Comparison of ENCODE assay signal across 15 mouse cellular contexts in the genomic region with DNA sequence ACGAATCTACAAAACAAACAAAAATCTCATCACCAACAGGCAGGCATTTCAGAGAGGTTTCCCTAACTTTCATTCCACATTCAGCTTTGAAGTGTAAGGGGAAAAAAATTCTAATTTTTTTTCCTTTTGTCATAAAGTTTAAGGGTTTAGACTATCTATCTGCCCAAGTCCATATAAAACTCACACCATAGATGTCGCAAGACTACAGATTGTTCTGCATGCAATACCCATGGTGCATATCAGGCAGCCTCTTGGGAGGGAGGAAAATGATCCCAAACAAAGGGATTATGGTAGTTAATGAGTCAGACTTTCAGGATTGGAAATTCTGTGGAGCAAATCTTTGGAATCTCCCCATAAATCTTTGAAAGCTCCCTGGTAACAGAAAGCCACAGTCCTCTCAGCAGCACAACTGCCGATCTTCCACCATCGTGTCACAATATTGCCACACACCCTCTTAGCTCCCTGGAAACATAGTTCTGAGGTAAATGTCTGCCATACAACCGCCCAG.
"Had no signal": no experiment of that assay in that cellular context is flagged by ENCODE, and none has a peak within 500 bp of the region (broad histone marks: within the 10 kb centered on the region; RNA-seq: fewer than 3 reads in every experiment).

No protein-coding gene starts in this region.

- H3K4me2 ChIP-seq: limb, embryonic 13.5 days; midbrain, embryonic 11.5 days; midbrain, embryonic 15.5 days; neural tube, embryonic 13.5 days had no signal

- H3K27me3 ChIP-seq: limb, embryonic 13.5 days; megakaryocyte, embryonic 14.5 days; midbrain, embryonic 15.5 days; neural tube, embryonic 13.5 days had no signal

- H3K4me1 ChIP-seq: megakaryocyte, embryonic 14.5 days had no signal

- DNase-seq: kidney, adult 8-10 months; kidney, postnatal 36 days; left cerebral cortex, postnatal 4 days; lung, adult 18-20 months; lung, postnatal 10 days; lung, postnatal 4 days; retina, postnatal 1 day; right cerebral cortex, postnatal 14 days had no signal

- ATAC-seq: midbrain, embryonic 15.5 days had no signal

- H3K36me3 ChIP-seq: limb, embryonic 13.5 days; midbrain, embryonic 15.5 days; neural tube, embryonic 13.5 days had no signal

- H3K4me3 ChIP-seq: limb, embryonic 13.5 days; megakaryocyte, embryonic 14.5 days; midbrain, embryonic 15.5 days; neural tube, embryonic 13.5 days had no signal

- H3K9ac ChIP-seq: limb, embryonic 13.5 days; liver, embryonic 14.5 days; midbrain, embryonic 15.5 days; neural tube, embryonic 13.5 days had no signal

- H3K9me3 ChIP-seq: limb, embryonic 13.5 days; megakaryocyte, embryonic 14.5 days; midbrain, embryonic 15.5 days; neural tube, embryonic 13.5 days had no signal

- H3K27ac ChIP-seq: kidney, postnatal 0 days; liver, embryonic 14.5 days; midbrain, embryonic 15.5 days; neural tube, embryonic 13.5 days had no signal
